Mouse (Mus musculus) kidney, postnatal 4 days (tissue): ENCODE results near the gene Kdm2a.

ENCODE experiments used
- DNase-seq, 2 experiments: peaks; one replicate each; pipeline ENCODE4 v3.0.0; 2021; ENCODE audit warnings: mixed read lengths in 2 of 2

The Kdm2a gene

DNA sequence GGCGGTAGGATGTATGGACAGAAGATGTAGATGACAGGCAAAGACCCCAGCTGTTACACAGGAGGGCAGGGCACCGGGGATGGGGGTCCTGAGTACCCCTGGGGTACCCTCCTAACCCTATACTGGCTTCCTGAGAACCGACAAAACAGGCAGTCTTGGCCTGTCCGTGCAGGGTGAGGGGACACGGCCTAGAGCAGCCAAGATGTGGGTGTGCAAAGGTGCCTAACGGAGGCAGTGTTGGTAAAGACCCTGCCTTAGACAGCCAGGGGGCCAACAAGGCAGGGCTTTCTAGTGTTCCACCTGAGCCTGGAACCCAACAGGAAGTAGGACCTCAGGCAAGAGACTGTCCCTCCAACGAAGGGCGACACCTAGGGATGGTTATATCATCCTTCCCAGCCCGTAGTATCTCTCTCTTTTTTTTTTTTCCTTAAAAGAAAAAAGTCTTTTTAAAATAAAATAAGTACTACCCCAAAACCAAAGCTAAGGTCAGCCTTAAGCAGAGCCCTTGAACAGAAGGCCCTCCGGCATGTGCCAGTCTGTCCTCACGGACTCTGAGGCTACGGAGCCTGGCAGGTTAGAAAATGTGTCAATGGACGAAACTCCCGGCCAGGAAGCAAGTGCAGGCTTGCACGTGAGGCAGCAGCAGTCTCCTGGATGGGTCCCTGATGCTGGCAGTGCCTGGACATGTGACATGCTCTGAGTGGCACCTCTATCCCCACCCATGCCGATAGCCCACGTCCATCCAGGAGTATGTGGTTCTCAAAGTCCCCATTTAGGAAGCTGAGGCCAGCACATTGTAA, 99.6 kb downstream of the Kdm2a start:
- DNase-seq: no peak

DNA sequence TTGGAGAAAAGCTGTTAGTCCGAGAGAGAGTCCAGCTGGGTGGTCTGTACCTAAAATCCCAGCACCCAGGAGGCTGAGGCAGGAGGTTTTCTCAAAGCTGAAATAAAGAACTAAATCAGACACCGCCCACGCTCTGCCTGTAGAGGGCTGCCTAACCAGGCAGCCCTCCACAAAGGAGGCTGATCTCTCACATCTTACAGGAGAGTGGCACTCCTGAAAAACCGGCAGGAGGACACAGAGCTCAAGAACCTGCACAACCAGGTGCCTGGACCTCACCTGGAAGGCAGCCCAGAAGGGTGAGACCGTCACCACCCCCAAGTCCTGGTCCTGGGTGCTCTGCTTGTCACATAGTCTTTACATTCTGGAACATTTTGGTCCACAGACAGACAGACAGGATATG, 100.2 kb downstream of the Kdm2a start:
- DNase-seq: no peak

GRCm38 (mm10) chr19:4296611-4297010, 101.5 kb downstream of the Kdm2a start:
- no peak for DNase-seq

DNA sequence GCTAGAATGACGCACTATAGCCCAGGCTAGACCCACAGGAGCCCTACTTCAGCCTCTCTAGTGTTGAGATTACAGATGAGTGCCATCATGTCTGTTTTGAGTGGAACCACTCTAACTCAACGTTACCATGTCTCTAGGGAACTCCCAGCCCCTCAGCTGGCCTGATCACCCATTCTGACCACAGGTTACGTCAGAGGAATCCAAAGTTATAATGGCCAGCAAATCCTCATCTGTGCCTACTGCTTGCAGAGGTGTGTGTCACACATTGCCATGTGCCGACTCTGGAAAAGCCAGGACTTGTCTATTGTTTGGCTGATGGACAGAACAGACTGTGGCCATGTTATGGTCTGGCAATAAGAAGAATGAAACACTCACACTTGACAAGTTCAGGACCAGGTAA, 102.7 kb downstream of the Kdm2a start:
- no peak for DNase-seq

DNA sequence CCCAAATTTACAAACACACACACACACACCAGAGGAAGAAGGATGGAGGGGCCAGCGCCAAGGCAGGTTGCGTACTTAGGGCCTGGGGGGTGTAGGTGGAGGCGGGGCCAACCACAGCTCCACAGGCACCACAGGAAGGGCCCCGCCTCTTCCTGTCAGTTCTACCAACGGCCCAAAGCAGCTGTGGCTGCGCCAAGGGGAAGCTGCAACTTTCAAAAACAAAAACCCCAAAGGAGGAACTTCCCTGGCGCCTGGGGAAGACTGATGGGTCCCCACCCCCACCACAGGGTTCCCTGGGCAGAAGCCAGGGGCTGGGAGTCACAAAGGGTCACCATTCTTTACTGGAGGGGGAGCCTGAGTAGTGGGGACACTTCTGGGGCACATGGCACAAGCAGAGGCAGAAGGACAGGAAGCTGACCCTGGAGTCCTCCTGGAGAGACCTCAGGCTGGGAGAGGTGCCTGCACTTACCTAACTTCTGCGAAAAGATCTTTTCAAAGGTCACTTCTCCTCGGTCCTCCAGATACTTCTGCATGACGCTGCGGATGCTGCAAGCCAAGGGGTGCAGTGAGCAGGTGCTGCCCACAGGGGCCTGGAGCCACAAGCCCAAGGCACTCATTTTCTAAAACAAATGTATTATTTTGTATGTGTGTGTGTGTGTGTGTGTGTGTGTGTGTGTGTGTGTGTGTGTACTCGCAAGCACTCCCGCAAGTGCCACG, 103.5 kb downstream of the Kdm2a start:
- DNase-seq: peak; percentile 53 to 74

DNA sequence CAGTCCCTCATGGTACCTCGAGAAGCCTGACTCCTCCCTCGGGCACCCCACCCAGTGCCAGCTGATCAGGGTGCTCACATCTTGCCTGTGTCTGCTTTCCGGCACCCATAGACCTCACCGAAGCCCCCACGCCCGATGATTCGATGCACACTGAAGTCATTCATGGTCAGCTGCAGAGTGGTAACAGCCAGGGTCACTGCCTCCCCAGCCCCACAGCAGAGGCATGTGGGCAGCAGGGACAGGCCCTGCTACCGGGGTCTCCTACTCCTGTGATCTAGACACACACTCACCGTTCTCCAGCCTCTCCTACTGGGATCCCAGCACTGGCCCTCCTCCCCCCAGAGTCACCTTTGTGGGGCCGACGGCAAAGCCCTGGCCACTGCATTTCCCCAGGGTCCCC, 106.9 kb downstream of the Kdm2a start:
- DNase-seq: no peak

DNA sequence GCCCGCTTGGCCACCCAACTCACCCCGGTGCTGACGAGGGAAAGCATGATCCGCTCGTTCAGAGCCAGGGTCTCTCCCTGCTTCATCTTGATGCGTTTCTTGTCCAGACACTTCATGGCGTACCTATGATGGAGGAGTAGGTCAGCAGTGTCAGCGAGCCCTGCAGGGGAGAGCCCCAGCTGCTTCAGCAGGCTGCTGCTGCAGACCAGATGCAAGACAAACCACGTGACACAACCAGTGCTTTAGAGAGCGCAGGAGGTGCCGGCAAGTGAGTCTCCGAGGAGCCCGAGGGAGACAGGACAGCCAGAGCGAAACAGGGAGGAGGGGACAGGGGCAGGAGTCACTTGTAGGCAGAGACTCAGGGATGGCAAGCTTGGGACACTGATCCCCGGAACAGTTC, 107.3 kb downstream of the Kdm2a start:
- DNase-seq: no peak

DNA sequence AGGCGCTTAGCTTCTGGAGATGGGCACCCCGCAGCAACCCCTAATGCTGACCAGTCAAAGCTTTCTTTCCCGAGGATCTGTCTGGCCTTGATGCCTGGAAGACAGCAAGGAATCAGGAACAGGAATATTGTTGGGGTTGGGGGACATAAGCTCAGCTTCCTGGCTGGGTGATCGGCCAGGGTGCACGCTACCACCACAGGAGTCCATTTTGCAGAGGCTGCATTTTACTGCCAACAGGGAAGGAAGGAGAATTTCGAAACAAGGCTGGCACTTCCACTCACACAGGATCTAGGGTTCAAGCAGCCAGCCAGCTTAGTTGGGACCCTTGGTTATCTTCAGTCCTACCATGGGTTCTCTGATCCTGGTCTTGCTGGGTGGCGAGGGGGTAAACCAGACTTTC, 114.4 kb downstream of the Kdm2a start:
- no peak for DNase-seq

GRCm38 (mm10) chr19:4282898-4283553, 115.1 kb downstream of the Kdm2a start, which contains the start of gene Ankrd13d:
TSS of gene Ankrd13d (minus strand) at chr19:4283137.
- DNase-seq: peak; percentile 90 to 95

GRCm38 (mm10) chr19:4280425-4280824, 117.7 kb downstream of the Kdm2a start:
- no peak for DNase-seq

DNA sequence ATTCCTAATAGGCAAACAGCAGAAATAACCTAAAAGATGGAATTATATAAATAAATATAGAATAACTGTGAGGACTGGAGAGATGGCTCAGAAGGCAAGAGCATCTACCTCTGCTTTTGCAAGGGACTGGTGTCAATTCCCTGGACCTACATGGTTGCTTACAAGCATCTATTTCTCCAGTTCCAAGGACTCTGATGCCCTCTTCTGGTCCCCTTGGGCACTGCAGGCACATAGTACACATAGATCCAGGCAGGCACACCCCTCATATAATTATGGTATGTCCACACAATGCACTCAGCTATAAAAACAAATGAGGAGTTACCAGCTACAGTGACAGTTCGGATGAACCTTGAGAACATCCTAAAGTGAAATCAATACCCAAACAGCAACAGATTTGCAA, 118.6 kb downstream of the Kdm2a start:
- DNase-seq: peak in 1 of 2 experiments; percentile 45

- no peak for DNase-seq
Observed at GRCm38 (mm10) chr19:4270972-4271371, 127.1 kb downstream of the Kdm2a start.

DNA sequence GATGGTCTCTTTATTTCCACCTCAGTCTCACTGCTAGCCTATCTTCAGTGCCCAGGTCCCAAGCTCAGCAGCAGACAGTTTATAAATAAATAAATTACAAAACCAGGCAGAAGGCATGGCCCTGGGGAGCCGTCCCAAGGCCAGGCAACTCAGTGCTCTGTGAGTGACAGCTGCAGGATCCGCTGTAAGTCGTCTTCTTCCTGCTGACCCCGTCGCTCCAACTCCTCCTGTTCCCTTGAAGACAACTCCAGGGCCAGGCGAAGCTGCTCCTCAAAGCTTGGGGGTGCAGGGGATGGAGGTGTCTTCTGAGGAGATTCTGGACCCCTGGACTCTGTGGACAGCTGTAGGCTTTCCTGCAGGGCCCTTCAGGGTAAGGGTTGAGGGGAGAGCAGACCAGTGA, 127.9 kb downstream of the Kdm2a start:
- DNase-seq: no peak

GRCm38 (mm10) chr19:4268566-4269361, 129.3 kb downstream of the Kdm2a start, which contains the start of gene Ssh3:
TSS of gene Ssh3 (minus strand) at chr19:4269180.
- peak; percentile 84 to 91 for DNase-seq

GRCm38 (mm10) chr19:4265956-4266355, 132.1 kb downstream of the Kdm2a start:
- no peak for DNase-seq
